Mouse (Mus musculus): Measurements from ENCODE around the gene Pax6.

- no peak for TF ChIP-seq CTCF (IDR thresholded peaks at IDR 0.05; ENCODE audit: extremely low read depth, insufficient read length, insufficient replicate concordance, low read depth, low read length)
- no peak for TF ChIP-seq POLR2A (IDR thresholded peaks at IDR 0.05; ENCODE audit: low read depth, low read length)
These were observed 20.0 kb downstream of the Pax6 start for GRCm38 (mm10) chr2:105688436-105689303.

Data from small intestine, adult 2 months (tissue).